ENCODE assay signal across 8 mouse cellular contexts in genomic region chr17:46725273-46725672, GRCm38 (mm10). TPM values are rescaled to one million over a fixed set of nuclear protein-coding genes. Genes with fewer than 3 reads are reported as not detected.
DNase-seq lines count a peak whose midpoint lies in the region; ATAC-seq lines count a peak whose summit lies in the region.

No protein-coding gene starts in this region.

- DNase-seq in cerebellum, postnatal 4 days (ENCODE audit: low spot score in 2 of 2), result no peak
- peak; percentile 54 for DNase-seq in midbrain, embryonic 14.5 days
- no peak for DNase-seq in adrenal gland, adult 2 months

- H3K27me3 ChIP-seq in midbrain, embryonic 12.5 days, result peaks cover 23% of the 10 kb centered on the region
- peaks cover 7% of the 10 kb centered on the region for H3K27me3 ChIP-seq in midbrain, embryonic 15.5 days (replicated peaks)
- 0 out of 2 replicates have a peak, but pooled peaks cover 3% of the 10 kb centered on the region for H3K27me3 ChIP-seq in forebrain, embryonic 16.5 days (replicated peaks; ENCODE audit: control insufficient read depth, insufficient read depth, low read length)
- no peaks in the 10 kb centered on the region for H3K27me3 ChIP-seq in midbrain, embryonic 14.5 days (ENCODE audit: control insufficient read depth, insufficient read depth, low read length)
- H3K27me3 ChIP-seq in intestine, embryonic 16.5 days (replicated peaks; ENCODE audit: control insufficient read depth, insufficient read depth, low read length), result 0 out of 2 replicates have a peak, but pooled peaks cover 5% of the 10 kb centered on the region

- WGBS in midbrain, embryonic 12.5 days, result 52% methylated on average over 9 of the region's 9 CpGs
- 45% methylated on average over 9 of the region's 9 CpGs for WGBS in midbrain, embryonic 15.5 days
- WGBS in forebrain, embryonic 16.5 days, result 46% methylated on average over 9 of the region's 9 CpGs
- WGBS in midbrain, embryonic 14.5 days, result 47% methylated on average over 9 of the region's 9 CpGs
- 57% methylated on average over 9 of the region's 9 CpGs for WGBS in intestine, embryonic 16.5 days

- no peak overlapping the region for H3K4me2 ChIP-seq in midbrain, embryonic 12.5 days (replicated peaks)
- no peak overlapping the region for H3K4me2 ChIP-seq in midbrain, embryonic 15.5 days
- no peak overlapping the region for H3K4me2 ChIP-seq in forebrain, embryonic 16.5 days (ENCODE audit: low read length)
- no peak overlapping the region for H3K4me2 ChIP-seq in midbrain, embryonic 14.5 days (ENCODE audit: low read length)
- H3K4me2 ChIP-seq in intestine, embryonic 16.5 days (ENCODE audit: low read depth, low read length), result no peak overlapping the region

- no peaks in the 10 kb centered on the region for H3K9me3 ChIP-seq in midbrain, embryonic 12.5 days
- H3K9me3 ChIP-seq in midbrain, embryonic 15.5 days, result no peaks in the 10 kb centered on the region
- no peaks in the 10 kb centered on the region for H3K9me3 ChIP-seq in forebrain, embryonic 16.5 days (ENCODE audit: control insufficient read depth, low read length)
- no peaks in the 10 kb centered on the region for H3K9me3 ChIP-seq in midbrain, embryonic 14.5 days (ENCODE audit: control insufficient read depth, low read length)
- H3K9me3 ChIP-seq in intestine, embryonic 16.5 days (ENCODE audit: control insufficient read depth, low read length), result no peaks in the 10 kb centered on the region

- H3K36me3 ChIP-seq in midbrain, embryonic 12.5 days, result peaks cover 34% of the 10 kb centered on the region
- peaks cover 14% of the 10 kb centered on the region; the same call in 1 of the 2 replicates for H3K36me3 ChIP-seq in midbrain, embryonic 15.5 days (replicated peaks)
- peaks cover 4% of the 10 kb centered on the region; the same call in 1 of the 2 replicates for H3K36me3 ChIP-seq in forebrain, embryonic 16.5 days (ENCODE audit: control insufficient read depth, insufficient read depth)
- peaks cover 36% of the 10 kb centered on the region; the same call in 1 of the 2 replicates for H3K36me3 ChIP-seq in midbrain, embryonic 14.5 days (ENCODE audit: control insufficient read depth, insufficient read depth, low read length)
- H3K36me3 ChIP-seq in intestine, embryonic 16.5 days (ENCODE audit: control insufficient read depth, insufficient read depth, low read length), result peaks cover 14% of the 10 kb centered on the region

- H3K9ac ChIP-seq in midbrain, embryonic 12.5 days (replicated peaks), result no peak overlapping the region
- H3K9ac ChIP-seq in midbrain, embryonic 15.5 days, result no peak overlapping the region
- no peak overlapping the region for H3K9ac ChIP-seq in forebrain, embryonic 16.5 days (replicated peaks; ENCODE audit: low read depth, low read length)
- no peak overlapping the region for H3K9ac ChIP-seq in midbrain, embryonic 14.5 days (replicated peaks; ENCODE audit: low read length)
- no peak overlapping the region for H3K9ac ChIP-seq in intestine, embryonic 16.5 days (ENCODE audit: low read depth, low read length)

- H3K4me3 ChIP-seq in midbrain, embryonic 12.5 days, result no peak overlapping the region
- H3K4me3 ChIP-seq in midbrain, embryonic 15.5 days, result no peak overlapping the region
- no peak overlapping the region for H3K4me3 ChIP-seq in forebrain, embryonic 16.5 days (replicated peaks; ENCODE audit: low read length)
- no peak overlapping the region for H3K4me3 ChIP-seq in midbrain, embryonic 14.5 days (replicated peaks; ENCODE audit: low read depth, low read length)
- H3K4me3 ChIP-seq in intestine, embryonic 16.5 days (ENCODE audit: low read length), result no peak overlapping the region

- no peak overlapping the region for H3K27ac ChIP-seq in midbrain, embryonic 12.5 days (replicated peaks)
- H3K27ac ChIP-seq in midbrain, embryonic 15.5 days, result no peak overlapping the region
- H3K27ac ChIP-seq in forebrain, embryonic 16.5 days (ENCODE audit: low read length), result no peak overlapping the region
- no peak overlapping the region for H3K27ac ChIP-seq in midbrain, embryonic 14.5 days (replicated peaks; ENCODE audit: low read depth, low read length)
- H3K27ac ChIP-seq in intestine, embryonic 16.5 days (ENCODE audit: low read length), result no peak overlapping the region

- no peaks in the 10 kb centered on the region for H3K4me1 ChIP-seq in midbrain, embryonic 12.5 days
- H3K4me1 ChIP-seq in midbrain, embryonic 15.5 days, result no peaks in the 10 kb centered on the region
- no peaks in the 10 kb centered on the region; the same call in 1 of the 2 replicates for H3K4me1 ChIP-seq in forebrain, embryonic 16.5 days (replicated peaks; ENCODE audit: control insufficient read depth, insufficient read depth, low read length)
- no peaks in the 10 kb centered on the region for H3K4me1 ChIP-seq in midbrain, embryonic 14.5 days (ENCODE audit: control insufficient read depth, insufficient read depth, low read length)
- H3K4me1 ChIP-seq in intestine, embryonic 16.5 days (ENCODE audit: control insufficient read depth, insufficient read depth, low read length), result peaks cover 8% of the 10 kb centered on the region

- ATAC-seq in cerebellum, adult (ENCODE audit: insufficient number of reproducible peaks, low FRiP score, low TSS enrichment), result 0 out of 2 replicates have a peak, but pooled peaks have one; percentile 24
- ATAC-seq in midbrain, embryonic 12.5 days (ENCODE audit: low FRiP score, low read depth), result 0 out of 2 replicates have a peak, but pooled peaks have one; percentile 34
- no peak for ATAC-seq in midbrain, embryonic 15.5 days (replicated peaks)
- 0 out of 2 replicates have a peak, but pooled peaks have one; percentile 4 for ATAC-seq in forebrain, embryonic 16.5 days
- ATAC-seq in midbrain, embryonic 14.5 days (ENCODE audit: low FRiP score, low TSS enrichment), result no peak
- ATAC-seq in intestine, embryonic 16.5 days, result no peak

RNA-seq across cellular contexts. Expression of gene Gnmt, which starts 3.7 kb away (rescaled TPM):
- polyA plus RNA-seq in midbrain, embryonic 12.5 days (2016; fragmentation: Nextera tagmentation; extraction: Ambion mirVana), result 0.52 and 0.75 TPM in 2 replicates
- 0.65 and 1.3 TPM in 2 replicates for polyA plus RNA-seq in midbrain, embryonic 15.5 days (2015; fragmentation: Nextera tagmentation; extraction: Ambion mirVana)
- 0.93 and 1.1 TPM in 2 replicates for polyA plus RNA-seq in forebrain, embryonic 16.5 days (2015; fragmentation: Nextera tagmentation; extraction: Ambion mirVana)
- 0.71 and 0.85 TPM in 2 replicates for polyA plus RNA-seq in midbrain, embryonic 14.5 days (2014; fragmentation: Nextera tagmentation; extraction: Ambion mirVana)
- 1 to 10 TPM; 1.2 to 6.5 TPM for total RNA-seq in adrenal gland, adult 2 months (2021)
- 1.0 and 4.0 TPM in 2 replicates for polyA plus RNA-seq in adrenal gland, adult 2 months (2012; rRNA removed)
- polyA plus RNA-seq in intestine, embryonic 16.5 days (2015; fragmentation: Nextera tagmentation; extraction: Ambion mirVana), result 8.2 and 10.0 TPM in 2 replicates

RNA-seq across cellular contexts. Expression of gene Pex6, which starts 14.0 kb away (rescaled TPM):
- polyA plus RNA-seq in midbrain, embryonic 12.5 days (2016; fragmentation: Nextera tagmentation; extraction: Ambion mirVana), result 33.7 and 36.0 TPM in 2 replicates
- polyA plus RNA-seq in midbrain, embryonic 15.5 days (2015; fragmentation: Nextera tagmentation; extraction: Ambion mirVana), result 28.2 and 31.9 TPM in 2 replicates
- polyA plus RNA-seq in forebrain, embryonic 16.5 days (2015; fragmentation: Nextera tagmentation; extraction: Ambion mirVana), result 22.7 and 24.6 TPM in 2 replicates
- 20.2 and 24.5 TPM in 2 replicates for polyA plus RNA-seq in midbrain, embryonic 14.5 days (2014; fragmentation: Nextera tagmentation; extraction: Ambion mirVana)
- total RNA-seq in adrenal gland, adult 2 months (2021), result 10 to 100 TPM; 49.5 to 69.2 TPM
- 167 and 190 TPM in 2 replicates for polyA plus RNA-seq in adrenal gland, adult 2 months (2012; rRNA removed)
- 17.1 and 20.8 TPM in 2 replicates for polyA plus RNA-seq in intestine, embryonic 16.5 days (2015; fragmentation: Nextera tagmentation; extraction: Ambion mirVana)

RNA-seq across cellular contexts. Expression of gene Ppp2r5d, which starts 20.4 kb away (rescaled TPM):
- polyA plus RNA-seq in midbrain, embryonic 12.5 days (2016; fragmentation: Nextera tagmentation; extraction: Ambion mirVana), result 111 and 113 TPM in 2 replicates
- polyA plus RNA-seq in midbrain, embryonic 15.5 days (2015; fragmentation: Nextera tagmentation; extraction: Ambion mirVana), result 103 and 112 TPM in 2 replicates
- 87.5 and 96.6 TPM in 2 replicates for polyA plus RNA-seq in forebrain, embryonic 16.5 days (2015; fragmentation: Nextera tagmentation; extraction: Ambion mirVana)
- polyA plus RNA-seq in midbrain, embryonic 14.5 days (2014; fragmentation: Nextera tagmentation; extraction: Ambion mirVana), result 68.3 and 81.4 TPM in 2 replicates
- total RNA-seq in adrenal gland, adult 2 months (2021), result 10 to 100 TPM; 42.6 to 50.3 TPM
- polyA plus RNA-seq in adrenal gland, adult 2 months (2012; rRNA removed), result 44.2 and 46.1 TPM in 2 replicates
- 69.7 and 73.4 TPM in 2 replicates for polyA plus RNA-seq in intestine, embryonic 16.5 days (2015; fragmentation: Nextera tagmentation; extraction: Ambion mirVana)

RNA-seq across cellular contexts. Expression of gene Cnpy3, which starts 26.7 kb away (rescaled TPM):
- 54.1 and 54.6 TPM in 2 replicates for polyA plus RNA-seq in midbrain, embryonic 12.5 days (2016; fragmentation: Nextera tagmentation; extraction: Ambion mirVana)
- polyA plus RNA-seq in midbrain, embryonic 15.5 days (2015; fragmentation: Nextera tagmentation; extraction: Ambion mirVana), result 67.1 and 68.2 TPM in 2 replicates
- polyA plus RNA-seq in forebrain, embryonic 16.5 days (2015; fragmentation: Nextera tagmentation; extraction: Ambion mirVana), result 61.9 and 64.5 TPM in 2 replicates
- 57.3 and 59.5 TPM in 2 replicates for polyA plus RNA-seq in midbrain, embryonic 14.5 days (2014; fragmentation: Nextera tagmentation; extraction: Ambion mirVana)
- total RNA-seq in adrenal gland, adult 2 months (2021), result 10 to 100 TPM; 53.7 to 59.5 TPM
- polyA plus RNA-seq in adrenal gland, adult 2 months (2012; rRNA removed), result 53.9 and 56.7 TPM in 2 replicates
- polyA plus RNA-seq in intestine, embryonic 16.5 days (2015; fragmentation: Nextera tagmentation; extraction: Ambion mirVana), result 73.9 and 75.6 TPM in 2 replicates

RNA-seq across cellular contexts. Expression of gene Ptcra, which starts 38.2 kb away (rescaled TPM):
- polyA plus RNA-seq in midbrain, embryonic 12.5 days (2016; fragmentation: Nextera tagmentation; extraction: Ambion mirVana), result 0.55 and 0.65 TPM in 2 replicates
- 0.18 and 0.39 TPM in 2 replicates for polyA plus RNA-seq in midbrain, embryonic 15.5 days (2015; fragmentation: Nextera tagmentation; extraction: Ambion mirVana)
- 0.39 TPM in 1 of 2 replicates, not detected in the other for polyA plus RNA-seq in forebrain, embryonic 16.5 days (2015; fragmentation: Nextera tagmentation; extraction: Ambion mirVana)
- polyA plus RNA-seq in midbrain, embryonic 14.5 days (2014; fragmentation: Nextera tagmentation; extraction: Ambion mirVana), result 0.22 TPM in 1 of 2 replicates, not detected in the other
- total RNA-seq in adrenal gland, adult 2 months (2021), result not detected
- polyA plus RNA-seq in adrenal gland, adult 2 months (2012; rRNA removed), result 0.27 TPM in 1 of 2 replicates, not detected in the other
- 0.34 and 0.37 TPM in 2 replicates for polyA plus RNA-seq in intestine, embryonic 16.5 days (2015; fragmentation: Nextera tagmentation; extraction: Ambion mirVana)

Comparison
In these comparisons a context has a peak if more than half of its experiments do, and no peak if none do; other contexts are left out.
1. ATAC-seq: peak in cerebellum, adult (single experiment), midbrain, embryonic 12.5 days (single experiment) and forebrain, embryonic 16.5 days (single experiment); none in midbrain, embryonic 15.5 days (single experiment), midbrain, embryonic 14.5 days (single experiment) and intestine, embryonic 16.5 days (single experiment).